Mouse (Mus musculus) hindbrain, embryonic 11.5 days (tissue): Measurements from ENCODE around the gene Msmo1. TPM values are rescaled to one million over a fixed set of nuclear protein-coding genes. Genes with fewer than 3 reads are reported as not detected.
A peak's percentile ranks its signal among the peaks of the same experiment; 100 is the strongest.

ENCODE experiments used
- ATAC-seq: fragments of 200-750 bp; cut with Nextera tagmentation; 2 replicates; pipeline ENCODE4 v1.8.0; 2017; ENCODE audit warnings: mild to moderate bottlenecking, moderate TSS enrichment, moderate library complexity; ENCODE audit not compliant: low FRiP score
- DNase-seq: peaks from one replicate; pipeline ENCODE4 v3.0.0-alpha.2; 2015; ENCODE audit warnings: low spot score
- H3K27ac ChIP-seq: fragments of 300-500 bp; sonication (generic); 2 replicates; pipeline ENCODE4 v1.5.1; 2014; ENCODE audit warnings: mild to moderate bottlenecking, low read depth, low read length
- H3K27me3 ChIP-seq: fragments of 300-500 bp; sonication (generic); 2 replicates; pipeline ENCODE4 v1.6.1; 2014; ENCODE audit warnings: mild to moderate bottlenecking, low read length, moderate library complexity, mixed read lengths; ENCODE audit not compliant: control insufficient read depth, insufficient read depth
- H3K36me3 ChIP-seq: fragments of 300-500 bp; sonication (generic); 2 replicates; pipeline ENCODE4 v1.6.1; 2014; ENCODE audit warnings: mild to moderate bottlenecking, low read length, moderate library complexity, mixed read lengths; ENCODE audit not compliant: control insufficient read depth, insufficient read depth
- H3K4me1 ChIP-seq: fragments of 300-500 bp; sonication (generic); replicated peaks from 2 replicates; pipeline ENCODE4 v1.6.1; 2014; ENCODE audit warnings: low read length, mixed read lengths; ENCODE audit not compliant: control insufficient read depth, insufficient read depth
- H3K4me2 ChIP-seq: fragments of 300-500 bp; sonication (generic); replicated peaks from 2 replicates; pipeline ENCODE4 v1.6.1; 2014; ENCODE audit warnings: mild to moderate bottlenecking, low read depth, low read length
- H3K4me3 ChIP-seq: fragments of 300-500 bp; sonication (generic); 2 replicates; pipeline ENCODE4 v1.5.1; 2014; ENCODE audit warnings: low read depth, low read length
- H3K9ac ChIP-seq: fragments of 300-500 bp; sonication (generic); 2 replicates; pipeline ENCODE4 v1.6.1; 2014; ENCODE audit warnings: low read depth, low read length
- H3K9me3 ChIP-seq: fragments of 300-500 bp; sonication (generic); 2 replicates; pipeline ENCODE4 v1.6.1; 2016; ENCODE audit warnings: low read length; ENCODE audit not compliant: control insufficient read depth
- WGBS: fragments of 180-500 bp; shearing (Covaris S2); extraction: QIAGEN DNeasy Blood & Tissue Kit; methylation state at CpG from one replicate; pipeline ENCODE4 v1.1.7; 2014; 5-methylcytosine and 5-hydroxymethylcytosine counted together
- polyA plus RNA-seq: library from polyadenylated mRNA; unstranded; fragments of >200 nt; fragmentation: Nextera tagmentation; extraction: Ambion mirVana; gene quantifications from 2 replicates; pipeline ENCODE4 v1.2.1, GENCODE M21; 2014

Msmo1 gene
- polyA plus RNA-seq, 1 experiment from 2014 or later = 238 TPM

GRCm38 (mm10) chr8:64732596-64732995 is 996 bp downstream of the Msmo1 start:
- no peak for ATAC-seq
- peaks cover 6% of the 10 kb centered on the region; the same call in 1 of the 2 replicates for H3K36me3 ChIP-seq
- peak overlapping the region; percentile 68 for H3K4me2 ChIP-seq
- no peaks in the 10 kb centered on the region; the same call in 1 of the 2 replicates for H3K4me1 ChIP-seq
- 20% methylated on average over 9 of the region's 9 CpGs for WGBS
- H3K9ac ChIP-seq = peak overlapping the region; percentile 73
- H3K27ac ChIP-seq = no peak overlapping the region
- H3K9me3 ChIP-seq = no peaks in the 10 kb centered on the region
- DNase-seq = peak; percentile 20
- H3K27me3 ChIP-seq = no peaks in the 10 kb centered on the region
- H3K4me3 ChIP-seq = peak overlapping the region; percentile 82

GRCm38 (mm10) chr8:64728156-64728555 is 5.4 kb downstream of the Msmo1 start:
- H3K4me2 ChIP-seq = no peak overlapping the region
- H3K4me1 ChIP-seq = no peaks in the 10 kb centered on the region; the same call in 1 of the 2 replicates
- no peak overlapping the region for H3K27ac ChIP-seq
- 94% methylated on average over 7 of the region's 7 CpGs for WGBS
- ATAC-seq (no peak), DNase-seq (no peak)
- H3K4me3 ChIP-seq = no peak overlapping the region
- H3K9ac ChIP-seq = no peak overlapping the region
- no peaks in the 10 kb centered on the region for H3K9me3 ChIP-seq
- peaks cover 17% of the 10 kb centered on the region for H3K36me3 ChIP-seq
- H3K27me3 ChIP-seq = no peaks in the 10 kb centered on the region

- H3K9me3 ChIP-seq = no peaks in the 10 kb centered on the region
- peaks cover 21% of the 10 kb centered on the region for H3K36me3 ChIP-seq
- no peak overlapping the region for H3K27ac ChIP-seq
- H3K4me1 ChIP-seq = no peaks in the 10 kb centered on the region; the same call in 1 of the 2 replicates
- WGBS = 91% methylated on average over 4 of the region's 4 CpGs
- no peak for ATAC-seq
- no peaks in the 10 kb centered on the region for H3K27me3 ChIP-seq
- no peak overlapping the region for H3K4me3 ChIP-seq
- no peak for DNase-seq
- no peak overlapping the region for H3K4me2 ChIP-seq
- H3K9ac ChIP-seq = no peak overlapping the region
These were observed 7.3 kb downstream of the Msmo1 start for GRCm38 (mm10) chr8:64726190-64726695.

GRCm38 (mm10) chr8:64723206-64723605 is 10.4 kb downstream of the Msmo1 start:
- H3K27ac ChIP-seq = no peak overlapping the region
- 92% methylated on average over 2 of the region's 2 CpGs for WGBS
- peaks cover 24% of the 10 kb centered on the region for H3K36me3 ChIP-seq

GRCm38 (mm10) chr8:64717868-64718267 is 15.7 kb downstream of the Msmo1 start:
- H3K27me3 ChIP-seq = no peaks in the 10 kb centered on the region
- H3K9ac ChIP-seq = no peak overlapping the region
- DNase-seq (no peak), ATAC-seq (no peak)
- no peak overlapping the region for H3K4me3 ChIP-seq
- H3K27ac ChIP-seq = no peak overlapping the region
- H3K36me3 ChIP-seq = peaks cover 23% of the 10 kb centered on the region
- no peaks in the 10 kb centered on the region for H3K9me3 ChIP-seq
- H3K4me2 ChIP-seq = no peak overlapping the region
- WGBS = 85% methylated on average over 7 of the region's 7 CpGs
- no peaks in the 10 kb centered on the region for H3K4me1 ChIP-seq

More at GRCm38 (mm10) chr8:64723206-64723605, 10.4 kb downstream of the Msmo1 start:
- no peaks in the 10 kb centered on the region for H3K9me3 ChIP-seq
- no peaks in the 10 kb centered on the region for H3K27me3 ChIP-seq
- no peak overlapping the region for H3K4me3 ChIP-seq
- no peak for DNase-seq
- no peaks in the 10 kb centered on the region for H3K4me1 ChIP-seq
- H3K9ac ChIP-seq = no peak overlapping the region
- ATAC-seq = no peak
- no peak overlapping the region for H3K4me2 ChIP-seq

GRCm38 (mm10) chr8:64712499-64712898 is 21.1 kb downstream of the Msmo1 start:
- no peak overlapping the region for H3K4me2 ChIP-seq
- H3K27ac ChIP-seq = no peak overlapping the region
- H3K27me3 ChIP-seq = no peaks in the 10 kb centered on the region
- DNase-seq (no peak), ATAC-seq (no peak)
- no peaks in the 10 kb centered on the region for H3K9me3 ChIP-seq
- H3K4me3 ChIP-seq = no peak overlapping the region
- WGBS = 86% methylated on average over 7 of the region's 7 CpGs
- peaks cover 4% of the 10 kb centered on the region for H3K36me3 ChIP-seq
- no peak overlapping the region for H3K9ac ChIP-seq
- no peaks in the 10 kb centered on the region for H3K4me1 ChIP-seq

GRCm38 (mm10) chr8:64711544-64711943 is 22.0 kb downstream of the Msmo1 start:
- Histone ChIP-seq H3K27ac (no peak overlapping the region), H3K4me3 (no peak overlapping the region), H3K9me3 (no peaks in the 10 kb centered on the region; the same call in 1 of the 2 replicates), H3K4me2 (no peak overlapping the region), H3K4me1 (no peaks in the 10 kb centered on the region), H3K9ac (no peak overlapping the region), H3K27me3 (no peaks in the 10 kb centered on the region), H3K36me3 (peaks cover 2% of the 10 kb centered on the region; the same call in 1 of the 2 replicates)
- DNase-seq = no peak
- ATAC-seq = no peak
- WGBS = 34% methylated on average over 1 of the region's 1 CpGs

GRCm38 (mm10) chr8:64707481-64707880 is 26.1 kb downstream of the Msmo1 start:
- Histone ChIP-seq H3K27ac (no peak overlapping the region), H3K4me2 (no peak overlapping the region), H3K9ac (no peak overlapping the region), H3K4me3 (no peak overlapping the region), H3K4me1 (no peaks in the 10 kb centered on the region), H3K27me3 (no peaks in the 10 kb centered on the region), H3K9me3 (no peaks in the 10 kb centered on the region; the same call in 1 of the 2 replicates), H3K36me3 (no peaks in the 10 kb centered on the region)
- DNase-seq (no peak), ATAC-seq (no peak)

- no peaks in the 10 kb centered on the region; the same call in 1 of the 2 replicates for H3K9me3 ChIP-seq
- no peak overlapping the region for H3K9ac ChIP-seq
- no peak overlapping the region for H3K4me3 ChIP-seq
- no peak overlapping the region for H3K27ac ChIP-seq
- WGBS = 88% methylated on average over 1 of the region's 1 CpGs
- DNase-seq = no peak
- ATAC-seq = no peak
- H3K27me3 ChIP-seq = no peaks in the 10 kb centered on the region
- no peaks in the 10 kb centered on the region for H3K36me3 ChIP-seq
- no peaks in the 10 kb centered on the region for H3K4me1 ChIP-seq
- H3K4me2 ChIP-seq = no peak overlapping the region
These were observed 30.4 kb downstream of the Msmo1 start for GRCm38 (mm10) chr8:64703191-64703590.
